Mouse (Mus musculus): ENCODE results near the gene Flt1.

GRCm38 (mm10) chr5:147744900-147745653, 19.3 kb upstream of the Flt1 start:
- TF ChIP-seq ZC3H11A (IDR thresholded peaks at IDR 0.05; ENCODE audit: borderline replicate concordance, low read depth, low read length): no peak
- TF ChIP-seq CHD2 (IDR thresholded peaks at IDR 0.05; ENCODE audit: low read depth, low read length): no peak
- TF ChIP-seq ZNF384 (IDR thresholded peaks at IDR 0.05; ENCODE audit: low read depth, low read length): no peak
